Mouse (Mus musculus) limb, embryonic 14.5 days (tissue): ENCODE measurements around the gene Bpnt1. TPM values are rescaled to one million over a fixed set of nuclear protein-coding genes. Genes with fewer than 3 reads are reported as not detected.

ENCODE experiments used
- ATAC-seq: fragments of 200-750 bp; cut with Nextera tagmentation; 2 replicates; pipeline ENCODE4 v1.8.0; 2017; ENCODE audit warnings: low read depth, moderate number of reproducible peaks, moderate TSS enrichment; ENCODE audit not compliant: low FRiP score
- DNase-seq: peaks from one replicate; pipeline ENCODE4 v3.0.0-alpha.2; 2015; ENCODE audit warnings: low spot score
- H3K27ac ChIP-seq: fragments of 300-500 bp; sonication (generic); replicated peaks from 2 replicates; pipeline ENCODE4 v1.5.1; 2014; ENCODE audit warnings: low read depth, mild to moderate bottlenecking, low read length, moderate library complexity, mixed read lengths
- H3K27me3 ChIP-seq: fragments of 300-500 bp; sonication (generic); 2 replicates; pipeline ENCODE4 v1.6.1; 2014; ENCODE audit warnings: low read length, mixed read lengths; ENCODE audit not compliant: control insufficient read depth, insufficient read depth
- H3K36me3 ChIP-seq: fragments of 300-500 bp; sonication (generic); 2 replicates; pipeline ENCODE4 v1.6.1; 2014; ENCODE audit warnings: mild to moderate bottlenecking, low read length, moderate library complexity, mixed read lengths; ENCODE audit not compliant: control insufficient read depth, insufficient read depth
- H3K4me1 ChIP-seq: fragments of 300-500 bp; sonication (generic); 2 replicates; pipeline ENCODE4 v1.6.1; 2014; ENCODE audit warnings: antibody characterized with exemption, low read length, mixed read lengths; ENCODE audit not compliant: control insufficient read depth, insufficient read depth
- H3K4me2 ChIP-seq: fragments of 300-500 bp; sonication (generic); replicated peaks from 2 replicates; pipeline ENCODE4 v1.6.1; 2014; ENCODE audit warnings: low read depth, mild to moderate bottlenecking, low read length, moderate library complexity; ENCODE audit not compliant: severe bottlenecking
- H3K4me3 ChIP-seq: fragments of 300-500 bp; sonication (generic); replicated peaks from 2 replicates; pipeline ENCODE4 v1.5.1; 2014; ENCODE audit warnings: low read length
- H3K9ac ChIP-seq: fragments of 300-500 bp; sonication (generic); 2 replicates; pipeline ENCODE4 v1.6.1; 2014; ENCODE audit warnings: mild to moderate bottlenecking, low read depth, low read length, moderate library complexity; ENCODE audit not compliant: severe bottlenecking
- H3K9me3 ChIP-seq: fragments of 300-500 bp; sonication (generic); 2 replicates; pipeline ENCODE4 v1.6.1; 2016; ENCODE audit warnings: low read length; ENCODE audit not compliant: control insufficient read depth
- POLR2A ChIP-seq: fragments of 200-500 bp; IDR thresholded peaks from 2 replicates; pipeline ENCODE4 v1.8.0; 2012; ENCODE audit warnings: inconsistent platforms, mild to moderate bottlenecking, moderate library complexity, borderline replicate concordance; ENCODE audit not compliant: insufficient read depth, insufficient read length; ENCODE audit errors: extremely low read depth
- WGBS: fragments of 180-500 bp; shearing (Covaris S2); extraction: QIAGEN DNeasy Blood & Tissue Kit; methylation state at CpG from one replicate; pipeline ENCODE4 v1.1.7; 2014; 5-methylcytosine and 5-hydroxymethylcytosine counted together
- polyA plus RNA-seq, 2 experiments: library from polyadenylated mRNA; depleted of rRNA in 1 of 2; stranded (reverse) in 1 of 2; unstranded in 1 of 2; fragments of >200 nt; fragmentation: Nextera tagmentation in 1 of 2; extraction: Ambion mirVana in 1 of 2; gene quantifications; 2 replicates each; pipeline versions ENCODE4 v1.2.1 to v1.2.3; 2012 to 2014

Bpnt1 gene
- polyA plus RNA-seq, 2 experiments, result 8.8 to 30.1 TPM

DNA sequence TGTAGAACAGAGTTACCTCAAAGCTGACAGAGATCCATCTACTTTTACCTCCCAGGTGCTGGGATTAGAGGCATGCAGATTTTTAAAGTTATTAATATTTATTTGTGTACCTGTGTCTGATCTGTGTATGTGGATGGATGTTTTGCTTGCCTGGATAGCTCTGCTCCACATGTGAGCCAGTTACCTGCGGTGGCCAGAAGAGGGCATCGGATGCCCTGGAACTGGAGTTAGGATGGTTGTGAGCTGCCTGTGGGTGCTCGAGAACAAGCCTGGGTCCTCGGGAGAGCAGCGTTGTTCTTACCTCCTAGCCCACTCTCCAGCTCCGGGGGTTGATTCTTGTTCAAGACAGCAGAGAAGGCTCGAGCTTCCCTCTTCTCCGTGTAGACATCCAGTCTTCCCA, 11.5 kb downstream of the Bpnt1 start:
- ATAC-seq, result no peak
- no peak for DNase-seq

DNA sequence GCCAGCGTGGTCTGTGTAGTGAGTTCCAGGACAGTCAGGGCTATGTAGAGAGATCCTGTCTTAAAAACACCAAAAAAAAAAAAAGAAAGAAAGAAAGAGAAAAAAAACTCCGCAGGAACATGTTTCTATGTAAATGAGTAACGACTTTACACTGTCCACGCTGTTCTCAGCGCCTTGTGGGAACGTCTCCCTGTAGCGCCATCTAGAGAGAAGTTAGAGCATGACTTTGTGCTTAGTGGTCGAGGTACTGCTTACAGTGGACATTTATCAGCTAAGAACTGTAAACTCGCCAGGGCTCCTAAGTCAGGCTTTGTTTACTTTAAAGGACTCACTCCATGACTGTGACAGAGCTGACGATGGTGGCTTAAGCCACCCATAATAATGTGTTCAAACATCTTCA, 14.2 kb downstream of the Bpnt1 start:
- Histone ChIP-seq H3K4me3 (no peak overlapping the region), H3K4me1 (no peaks in the 10 kb centered on the region), H3K36me3 (peaks cover 87% of the 10 kb centered on the region), H3K9me3 (no peaks in the 10 kb centered on the region), H3K27me3 (no peaks in the 10 kb centered on the region), H3K9ac (no peak overlapping the region), H3K27ac (no peak overlapping the region), H3K4me2 (no peak overlapping the region)
- ATAC-seq, result no peak
- DNase-seq, result no peak
- TF ChIP-seq POLR2A, result no peak
- 78% methylated on average over 10 of the region's 10 CpGs for WGBS

More for the DNA sequence above, 11.5 kb downstream of the Bpnt1 start:
- no peaks in the 10 kb centered on the region for H3K9me3 ChIP-seq
- no peak for TF ChIP-seq POLR2A
- H3K36me3 ChIP-seq, result peaks cover 77% of the 10 kb centered on the region
- no peaks in the 10 kb centered on the region for H3K4me1 ChIP-seq
- no peak overlapping the region for H3K4me2 ChIP-seq
- H3K9ac ChIP-seq, result no peak overlapping the region
- no peak overlapping the region for H3K27ac ChIP-seq
- H3K4me3 ChIP-seq, result no peak overlapping the region
- H3K27me3 ChIP-seq, result no peaks in the 10 kb centered on the region
- WGBS, result 90% methylated on average over 8 of the region's 8 CpGs

DNA sequence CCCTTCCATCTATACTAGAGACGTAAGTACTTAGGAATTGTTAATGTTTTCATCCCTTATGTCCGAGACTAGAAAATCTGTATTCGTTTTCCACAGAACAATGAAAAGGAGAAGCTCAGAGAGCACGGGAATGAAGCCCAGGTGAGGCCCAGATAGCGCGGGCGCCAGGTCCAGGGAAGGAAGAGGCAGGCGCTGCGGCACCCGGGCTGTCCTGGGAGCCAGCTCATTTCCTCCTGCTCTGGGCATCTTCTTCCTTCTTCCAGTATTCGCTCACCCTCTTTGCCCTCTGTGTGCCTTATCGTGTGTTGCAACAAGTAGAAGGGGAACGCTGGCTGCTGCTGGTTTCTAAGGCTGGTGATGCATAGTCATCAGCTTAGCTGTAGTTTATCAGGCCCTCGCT, 17.8 kb downstream of the Bpnt1 start:
- Histone ChIP-seq H3K36me3 (peaks cover 89% of the 10 kb centered on the region), H3K27me3 (no peaks in the 10 kb centered on the region), H3K9me3 (no peaks in the 10 kb centered on the region), H3K4me2 (no peak overlapping the region), H3K9ac (no peak overlapping the region), H3K4me3 (no peak overlapping the region), H3K27ac (no peak overlapping the region), H3K4me1 (no peaks in the 10 kb centered on the region)
- ATAC-seq (no peak), DNase-seq (no peak)
- TF ChIP-seq POLR2A, result no peak
- WGBS, result 95% methylated on average over 14 of the region's 14 CpGs

DNA sequence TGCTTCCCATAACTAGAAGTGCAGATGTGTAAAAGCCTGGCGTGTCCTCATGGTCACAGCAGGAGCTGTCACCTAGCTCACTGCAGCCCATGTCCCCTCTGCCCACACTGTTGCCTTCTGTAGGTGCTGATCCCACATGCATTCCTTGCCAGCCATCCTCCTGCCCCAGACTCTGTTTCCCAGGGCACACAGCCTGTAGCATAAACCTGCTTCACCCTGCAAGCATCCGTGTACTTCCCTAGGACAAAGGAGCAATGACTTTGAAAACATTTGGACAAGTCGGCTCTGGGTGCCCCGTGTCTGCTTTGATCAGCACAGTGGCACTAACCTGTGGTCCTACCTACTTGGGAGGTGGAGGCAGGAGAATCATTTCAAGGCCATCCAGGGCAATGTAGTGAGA, 18.7 kb downstream of the Bpnt1 start:
- Histone ChIP-seq H3K4me2 (no peak overlapping the region), H3K36me3 (peaks cover 90% of the 10 kb centered on the region), H3K4me3 (no peak overlapping the region), H3K27me3 (no peaks in the 10 kb centered on the region), H3K4me1 (no peaks in the 10 kb centered on the region), H3K27ac (no peak overlapping the region), H3K9ac (no peak overlapping the region), H3K9me3 (no peaks in the 10 kb centered on the region)
- WGBS, result 85% methylated on average over 4 of the region's 4 CpGs
- no peak for DNase-seq
- no peak for ATAC-seq
- TF ChIP-seq POLR2A, result no peak

DNA sequence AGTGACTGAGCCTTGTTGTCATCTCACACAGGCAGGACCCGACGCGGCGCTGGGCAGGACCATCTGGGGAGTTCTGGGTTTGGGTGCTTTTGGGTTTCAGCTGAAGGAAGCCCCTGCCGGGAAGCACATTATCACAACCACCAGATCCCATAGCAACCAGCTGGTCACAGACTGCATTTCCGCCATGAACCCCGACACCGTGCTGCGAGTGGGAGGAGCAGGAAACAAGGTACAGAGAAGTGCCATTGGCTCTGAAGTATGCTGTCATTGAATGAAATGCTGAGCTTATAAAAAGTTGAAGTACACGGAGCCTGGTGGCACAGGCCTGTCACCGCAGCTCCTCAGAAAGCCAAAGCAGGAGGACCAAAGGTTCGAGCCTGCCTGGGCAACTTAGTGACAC, 20.2 kb downstream of the Bpnt1 start:
- Histone ChIP-seq H3K4me2 (no peak overlapping the region), H3K9ac (no peak overlapping the region), H3K27ac (no peak overlapping the region), H3K9me3 (no peaks in the 10 kb centered on the region), H3K27me3 (no peaks in the 10 kb centered on the region), H3K4me3 (no peak overlapping the region), H3K36me3 (peaks cover 88% of the 10 kb centered on the region), H3K4me1 (no peaks in the 10 kb centered on the region)
- DNase-seq, result no peak
- 87% methylated on average over 12 of the region's 12 CpGs for WGBS
- no peak for TF ChIP-seq POLR2A
- no peak for ATAC-seq

DNA sequence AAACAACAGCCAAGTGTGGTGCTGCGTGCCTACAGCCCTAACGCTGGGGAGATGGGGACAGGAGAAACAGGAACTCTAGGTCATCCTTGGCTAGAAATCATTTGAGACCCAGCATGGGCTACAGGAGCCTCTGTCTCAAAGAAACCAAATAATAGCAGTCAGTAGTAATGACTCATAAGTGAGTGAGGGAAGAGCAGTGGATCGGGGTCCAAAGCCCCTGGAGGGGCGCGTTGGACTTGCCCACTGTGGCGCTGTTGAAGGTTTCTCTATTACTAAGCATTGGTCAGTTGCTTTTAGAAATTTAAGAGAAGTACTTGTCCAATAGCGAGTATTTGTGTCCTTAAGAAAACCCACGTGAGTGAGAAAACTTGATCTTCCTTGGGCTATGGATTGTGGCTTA, 21.4 kb downstream of the Bpnt1 start:
- H3K4me2 ChIP-seq, result no peak overlapping the region
- WGBS, result 96% methylated on average over 8 of the region's 8 CpGs
- peaks cover 86% of the 10 kb centered on the region for H3K36me3 ChIP-seq

More for the DNA sequence above, 21.4 kb downstream of the Bpnt1 start:
- ATAC-seq (no peak), DNase-seq (no peak)
- H3K9ac ChIP-seq, result no peak overlapping the region
- TF ChIP-seq POLR2A, result no peak
- H3K9me3 ChIP-seq, result no peaks in the 10 kb centered on the region
- H3K27ac ChIP-seq, result no peak overlapping the region
- no peaks in the 10 kb centered on the region for H3K4me1 ChIP-seq
- no peaks in the 10 kb centered on the region for H3K27me3 ChIP-seq
- no peak overlapping the region for H3K4me3 ChIP-seq
